Mouse (Mus musculus): ENCODE measurements around the gene Defb13.
"Not testable (repeated sequence)": the region's sequence is repeated elsewhere in the genome, so short reads cannot be mapped to it uniquely, and the experiment has no call there.

The Defb13 gene

DNA sequence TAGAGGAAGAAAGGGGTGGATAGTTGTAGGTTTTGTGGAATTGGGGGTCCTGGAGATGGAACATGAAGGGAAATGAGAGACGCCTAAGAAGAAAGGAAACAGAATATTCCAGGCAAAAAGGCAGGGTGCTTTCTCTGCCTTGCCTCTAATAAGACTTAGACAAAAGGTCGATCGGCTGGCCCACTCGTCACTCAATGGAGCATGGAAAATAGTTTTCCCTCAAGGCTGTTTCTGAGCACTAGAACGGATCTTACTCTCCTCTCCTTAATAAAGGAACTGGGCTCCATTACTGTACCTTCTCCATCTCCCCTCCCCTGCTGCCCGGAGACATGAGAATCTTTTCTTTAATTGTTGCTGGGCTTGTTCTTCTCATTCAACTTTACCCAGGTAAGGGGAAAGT is at the start of gene Defb13:
Defb13 (plus strand) TSS at position 301 of the 400 bp plus-strand sequence.
- DNase-seq: no peak

GRCm38 (mm10) chr8:21906290-21906689 is 40.3 kb upstream of the Defb13 start, which contains the start of gene Defb11:
Gene Defb11, minus strand, starts transcription at chr8:21906412.
- peak; percentile 54 for DNase-seq

- no peak for DNase-seq
Measured at GRCm38 (mm10) chr8:21911931-21912330, 34.6 kb upstream of the Defb13 start.

DNA sequence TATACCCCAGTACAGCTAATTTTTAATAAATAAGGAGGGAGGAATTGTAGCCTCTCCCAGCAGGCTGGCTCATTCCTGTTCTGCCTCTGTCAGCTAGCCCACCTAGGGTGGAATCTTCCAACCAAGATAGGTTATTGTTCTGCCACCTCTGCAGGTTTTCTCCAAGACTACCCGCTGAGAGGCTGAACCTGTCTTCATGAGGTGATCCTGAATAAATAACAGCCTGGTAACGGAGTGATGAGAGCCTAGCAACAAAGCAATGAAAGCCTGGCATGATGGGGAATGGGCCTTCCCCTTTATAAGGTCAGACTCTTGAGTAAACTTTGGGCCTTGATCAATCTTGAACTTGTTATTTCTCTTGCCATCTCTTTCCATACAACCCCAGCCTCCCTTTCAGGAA is 34.0 kb upstream of the Defb13 start:
- no peak for DNase-seq

DNA sequence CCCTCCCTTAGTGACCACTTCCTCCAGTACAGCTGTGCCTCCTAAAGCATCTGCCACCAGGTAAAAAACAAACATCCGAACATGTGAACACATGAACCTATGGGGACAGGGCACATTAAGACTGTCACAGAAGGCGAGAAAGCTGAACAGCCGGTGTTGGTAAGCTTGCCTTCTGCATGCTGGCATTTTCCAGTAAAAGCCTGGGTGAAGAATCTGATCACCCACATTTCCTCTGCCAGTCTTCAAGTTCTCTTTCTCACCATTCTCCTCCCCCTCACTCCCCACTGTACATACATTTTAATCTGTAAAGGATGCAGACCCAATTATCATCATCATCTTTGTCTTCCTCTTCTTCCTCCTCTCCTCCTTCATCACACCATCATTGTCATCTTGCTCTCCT is 30.9 kb upstream of the Defb13 start:
- DNase-seq: no peak

DNA sequence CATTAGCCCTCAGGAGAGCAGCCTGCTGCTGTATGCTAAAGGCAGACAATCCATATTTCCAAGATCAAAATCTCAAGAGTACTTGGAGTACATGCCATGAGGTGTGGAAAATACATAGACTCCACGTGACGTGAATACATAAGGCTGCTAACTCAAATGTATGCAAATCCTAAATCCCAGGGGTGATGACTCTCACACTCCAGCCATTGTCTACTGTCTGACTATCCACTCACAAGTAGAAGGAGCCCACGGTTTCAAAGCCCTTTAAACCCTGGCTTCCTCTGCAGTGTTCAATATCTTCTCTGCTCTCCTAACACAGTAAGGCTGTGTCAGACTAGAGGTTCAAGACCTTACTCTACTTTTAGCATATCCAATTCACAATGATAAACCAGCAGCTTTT is 15.8 kb upstream of the Defb13 start:
- not testable (repeated sequence) for DNase-seq

DNA sequence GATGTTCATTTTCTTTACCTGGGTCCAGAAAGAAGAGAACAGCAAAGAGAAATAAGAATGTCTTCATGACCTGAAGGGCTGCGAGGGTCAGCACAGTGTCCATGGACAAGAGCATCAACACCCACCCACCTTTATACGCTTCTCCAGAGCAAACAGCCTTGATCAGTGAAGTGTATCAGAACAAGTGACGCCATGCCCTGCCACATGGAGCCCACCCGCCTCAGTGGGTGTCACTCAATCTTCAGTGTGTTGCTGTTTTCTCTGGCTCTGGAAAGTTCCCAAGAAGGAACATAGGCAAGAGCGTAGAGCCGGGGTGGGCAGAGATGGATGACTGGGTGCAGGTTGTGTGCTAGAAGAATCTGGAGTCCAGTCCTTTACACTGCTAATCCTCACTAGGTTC is 14.0 kb upstream of the Defb13 start, which contains the start of gene Defb15:
Defb15 (minus strand) TSS at position 101 of the 400 bp plus-strand sequence.
- DNase-seq: no peak

DNA sequence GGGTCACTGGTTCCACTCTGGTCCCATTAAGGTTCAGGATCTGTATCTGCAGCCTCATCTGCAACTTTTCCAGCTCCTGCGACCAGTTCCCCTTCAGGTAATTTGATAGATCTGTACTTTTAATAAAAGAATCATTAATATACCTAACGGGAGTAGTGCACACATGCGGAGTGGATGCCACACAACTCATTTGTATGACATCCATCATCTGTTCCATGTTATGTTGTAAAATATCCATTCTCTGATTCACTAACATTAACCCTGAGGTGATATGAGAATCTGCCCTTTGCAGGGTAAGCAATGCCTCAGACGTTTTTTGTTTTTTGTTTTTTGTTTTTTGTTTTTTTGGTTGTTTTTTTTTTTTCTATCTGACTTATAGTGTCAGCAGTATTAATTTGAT is 8.5 kb upstream of the Defb13 start, which contains the start of gene Defb35:
Defb35 (plus strand) TSS at position 301 of the 400 bp plus-strand sequence.
- DNase-seq: not testable (repeated sequence)

- DNase-seq: peak; percentile 12
Measured at GRCm38 (mm10) chr8:21947311-21948017, 902 bp downstream of the Defb13 start.

DNA sequence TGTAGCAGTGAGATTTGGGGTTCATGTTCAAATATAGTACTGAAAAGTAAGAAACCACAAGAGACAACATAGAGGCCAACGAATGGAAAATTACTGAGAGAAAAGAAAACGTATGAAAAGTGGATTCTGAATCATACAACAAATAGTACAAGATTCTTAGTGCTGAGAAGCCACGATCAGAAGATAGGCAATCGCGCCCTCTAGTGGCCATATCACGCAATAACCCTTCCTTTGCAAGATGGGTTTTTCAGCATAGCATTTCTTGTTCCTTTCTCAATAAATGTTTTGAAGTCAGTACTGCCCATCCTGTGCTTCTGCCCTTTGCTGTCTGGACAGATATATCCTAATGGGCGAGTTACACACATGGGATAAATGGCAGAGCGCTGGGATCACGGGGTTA is 8.8 kb downstream of the Defb13 start:
- peak; percentile 64 for DNase-seq

DNA sequence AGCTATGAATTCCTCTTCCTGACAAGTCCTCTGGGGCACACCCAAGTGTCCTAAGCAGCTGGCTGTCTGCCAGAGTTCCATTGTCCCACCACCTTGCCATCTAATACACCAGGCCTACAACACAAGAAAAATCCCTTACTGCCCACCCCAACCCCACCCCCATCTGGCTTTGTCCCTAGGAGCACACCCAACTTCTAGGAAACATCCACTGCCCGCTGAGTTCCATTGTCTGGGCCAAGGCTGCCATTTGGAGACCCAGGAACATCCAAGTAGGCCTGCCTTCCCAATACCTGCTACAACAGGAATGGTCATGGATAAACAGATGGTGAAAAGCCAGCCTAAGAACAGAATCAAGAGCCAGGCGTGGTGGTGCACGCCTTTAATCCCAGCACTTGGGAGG is 9.8 kb downstream of the Defb13 start:
- DNase-seq: no peak

DNA sequence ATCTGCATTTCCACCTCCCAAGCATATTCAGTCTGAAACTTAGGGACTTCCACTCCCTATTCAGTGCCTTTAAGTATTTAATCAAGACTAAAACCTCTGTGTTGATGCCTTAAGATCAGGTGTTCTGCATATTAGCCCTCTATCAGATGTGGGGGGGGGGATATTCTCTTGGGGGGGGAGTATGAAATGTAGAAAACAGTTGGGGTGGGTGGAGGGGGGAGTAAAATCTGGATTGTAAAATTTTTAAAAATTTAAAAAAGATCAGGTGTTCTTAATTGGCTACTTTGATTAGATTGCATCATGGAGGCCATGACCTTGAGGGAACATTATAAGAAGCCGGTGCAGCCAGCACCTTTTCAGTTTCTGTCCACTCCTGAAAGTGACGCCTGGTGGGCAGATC is 11.9 kb downstream of the Defb13 start, which contains the start of gene Fam90a1a:
Fam90a1a (plus strand) TSS at position 301 of the 400 bp plus-strand sequence.
- DNase-seq: no peak

GRCm38 (mm10) chr8:21966646-21967045 is 20.1 kb downstream of the Defb13 start:
- no peak for DNase-seq

- no peak for DNase-seq
Measured at GRCm38 (mm10) chr8:21969475-21969874, 22.9 kb downstream of the Defb13 start, which contains the start of gene Ccdc70. Gene Ccdc70, plus strand, starts transcription at chr8:21969775.

- DNase-seq: no peak
Measured at GRCm38 (mm10) chr8:21978193-21978592, 31.6 kb downstream of the Defb13 start.

- DNase-seq: peak; percentile 19
Measured at GRCm38 (mm10) chr8:21981664-21982337, 35.2 kb downstream of the Defb13 start.

GRCm38 (mm10) chr8:21992184-21992583 is 45.6 kb downstream of the Defb13 start:
- DNase-seq: peak; percentile 67

- no peak for DNase-seq
Measured at GRCm38 (mm10) chr8:21995181-21995580, 48.6 kb downstream of the Defb13 start.

Data from kidney, adult 9 months (tissue).